Mouse (Mus musculus): Measurements from ENCODE around the gene Tnr.

Tnr gene

GRCm38 (mm10) chr1:159523578-159523977 lies at the start of gene Tnr:
TSS of gene Tnr (plus strand) at chr1:159523769.
- DNase-seq (ENCODE audit: low spot score), result peak; percentile 53

DNA sequence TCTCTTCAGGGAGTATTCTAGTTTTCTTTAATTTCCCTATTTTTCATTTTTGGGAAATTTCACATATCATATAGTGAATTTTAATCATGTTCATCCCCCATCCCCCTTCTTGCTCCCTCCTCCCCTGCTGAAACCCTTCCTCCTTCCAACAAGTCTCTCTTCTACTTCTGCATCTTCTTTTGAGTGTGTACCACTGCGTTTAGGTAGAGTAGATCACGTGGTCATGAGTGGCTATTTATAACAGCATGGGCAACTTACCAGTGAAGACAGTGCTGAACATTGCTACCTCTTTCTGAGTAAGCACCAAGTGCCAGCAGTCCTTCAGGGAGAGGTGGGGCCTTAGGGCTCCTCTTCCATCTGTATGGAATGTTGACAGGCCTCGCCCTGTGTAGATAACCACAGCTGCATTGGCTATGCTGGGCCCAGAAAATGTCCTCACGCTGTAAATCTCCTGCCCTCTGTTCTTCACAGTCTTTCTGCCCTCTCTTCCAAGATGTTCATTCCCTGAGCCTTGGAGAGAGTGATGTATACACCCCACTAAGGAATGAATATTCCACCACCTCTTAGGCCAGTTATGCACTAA lies 33.6 kb upstream of the Tnr start:
- DNase-seq (ENCODE audit: low spot score), result no peak

DNA sequence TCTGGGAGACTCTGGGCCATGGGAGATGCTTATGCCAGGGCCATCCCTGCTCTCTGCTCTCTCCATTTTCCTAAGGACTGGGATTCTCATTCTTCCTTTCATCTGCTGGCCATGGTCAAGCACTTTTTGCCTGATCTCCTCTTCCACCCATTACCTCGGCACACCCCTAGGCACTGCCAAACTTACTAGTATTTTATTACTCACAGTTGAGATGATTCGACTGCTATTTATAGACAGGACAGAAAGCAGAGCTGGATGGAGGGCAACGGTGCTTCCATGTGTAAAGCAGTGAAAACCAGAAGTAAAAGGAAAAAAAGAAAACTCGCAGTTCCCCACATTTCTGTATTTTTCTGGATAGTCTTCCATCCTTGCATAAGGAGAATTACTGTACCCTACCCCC lies 31.0 kb upstream of the Tnr start:
- no peak for DNase-seq (ENCODE audit: low spot score)

DNA sequence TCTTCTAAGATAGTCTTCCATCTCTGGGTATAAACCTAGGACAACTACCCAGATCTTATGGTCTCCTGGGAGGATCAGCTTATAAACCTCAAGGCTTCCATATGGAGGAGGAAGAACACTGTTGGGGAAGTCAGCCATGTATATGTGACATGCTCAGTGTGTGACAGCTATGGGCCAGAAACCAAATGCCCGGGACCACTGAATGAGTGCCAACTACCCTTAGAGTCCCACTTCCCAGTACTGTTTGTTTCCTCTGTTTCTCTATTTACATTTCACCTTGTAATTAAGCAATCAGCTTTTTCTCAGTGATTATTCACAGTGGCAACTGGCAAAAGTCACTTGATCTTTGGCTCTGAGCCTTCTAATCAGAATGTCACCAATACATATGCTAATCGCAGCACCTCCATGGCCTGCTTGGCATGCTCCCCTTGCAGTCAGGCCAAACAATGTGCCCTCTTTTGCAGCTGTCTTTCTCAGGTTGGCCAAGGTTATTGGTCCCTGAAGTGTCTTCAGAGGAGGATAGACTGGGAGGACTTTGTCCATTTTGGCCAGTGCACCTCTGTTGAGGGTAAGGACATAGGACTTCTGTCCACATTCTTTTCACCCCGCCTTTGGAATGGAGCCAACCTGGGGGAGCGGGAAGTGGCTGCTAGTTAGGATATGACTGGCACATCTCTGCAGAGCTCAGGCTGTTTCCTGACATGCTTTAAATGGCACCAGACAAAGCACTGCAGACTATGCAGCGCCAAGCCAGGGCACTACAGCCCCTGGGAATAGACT lies 29.7 kb upstream of the Tnr start:
- DNase-seq (ENCODE audit: low spot score), result peak; percentile 41

DNA sequence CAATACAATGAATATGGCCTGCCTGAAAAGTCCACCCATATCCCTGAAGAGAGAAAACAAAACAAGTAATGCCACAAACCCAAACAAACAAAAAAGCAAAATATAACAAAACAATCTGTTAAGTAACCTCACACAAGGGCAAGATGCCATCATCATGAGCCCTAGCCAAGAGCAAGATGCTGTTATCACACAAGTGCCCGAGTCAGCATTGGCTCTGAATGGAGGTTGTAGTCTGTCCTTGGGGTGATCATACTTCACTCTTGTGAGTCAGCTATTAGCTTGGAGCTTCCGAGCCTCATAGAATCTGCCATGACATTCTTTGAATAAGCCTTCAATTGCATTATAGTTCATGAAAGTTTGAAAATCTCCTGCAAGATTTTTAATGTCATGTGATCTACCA lies 25.3 kb upstream of the Tnr start:
- DNase-seq (ENCODE audit: low spot score), result no peak

DNA sequence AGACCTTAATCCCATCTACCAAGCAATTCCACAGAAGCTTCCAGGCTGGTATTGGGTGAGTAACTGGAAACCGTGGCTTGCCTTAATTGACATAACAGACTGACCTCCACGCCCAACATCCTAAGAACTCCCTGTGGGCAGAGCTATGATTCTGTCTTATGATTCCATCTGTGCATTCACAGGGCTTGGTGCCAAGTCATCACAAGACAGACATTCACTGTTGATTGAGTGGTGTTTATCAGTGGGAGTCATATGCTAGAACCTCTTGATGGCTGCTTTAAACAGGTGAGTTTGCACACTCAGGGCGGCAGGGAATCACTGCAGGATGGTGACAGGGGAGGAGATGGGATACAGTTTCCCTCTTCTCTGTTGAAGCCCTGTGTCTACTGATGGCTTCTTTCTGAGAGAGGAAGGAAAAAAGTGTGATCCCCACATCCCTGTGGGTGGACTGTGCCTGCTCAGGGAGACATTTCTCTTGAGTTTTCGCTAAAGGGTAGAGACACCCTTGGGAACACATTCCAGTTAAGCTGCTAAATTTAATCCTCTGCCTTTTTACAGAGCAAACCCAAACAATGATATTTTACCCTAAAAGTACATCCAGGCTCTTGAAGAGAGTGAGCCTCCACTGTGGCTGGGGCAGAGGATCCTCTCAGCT lies 23.6 kb upstream of the Tnr start:
- DNase-seq (ENCODE audit: low spot score), result no peak

DNA sequence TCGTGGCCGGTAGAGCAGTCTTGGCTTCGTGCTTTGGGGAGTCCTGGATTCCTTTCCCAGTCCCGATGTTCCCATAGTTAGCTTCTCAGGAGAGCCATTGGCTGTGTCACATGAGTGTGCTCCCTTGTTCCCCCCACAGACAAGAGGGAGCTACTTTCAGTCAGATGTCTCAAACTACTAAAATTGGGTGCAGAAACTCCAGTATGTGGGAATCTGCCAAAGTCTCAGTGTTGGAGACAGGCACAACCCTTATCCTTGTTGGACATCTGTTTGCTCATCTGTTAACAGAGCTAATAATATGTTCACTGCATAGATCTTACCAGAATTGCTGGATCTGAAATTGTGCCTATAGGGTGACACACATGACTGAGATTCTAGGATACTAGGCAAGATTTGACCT lies 21.7 kb upstream of the Tnr start:
- no peak for DNase-seq (ENCODE audit: low spot score)

DNA sequence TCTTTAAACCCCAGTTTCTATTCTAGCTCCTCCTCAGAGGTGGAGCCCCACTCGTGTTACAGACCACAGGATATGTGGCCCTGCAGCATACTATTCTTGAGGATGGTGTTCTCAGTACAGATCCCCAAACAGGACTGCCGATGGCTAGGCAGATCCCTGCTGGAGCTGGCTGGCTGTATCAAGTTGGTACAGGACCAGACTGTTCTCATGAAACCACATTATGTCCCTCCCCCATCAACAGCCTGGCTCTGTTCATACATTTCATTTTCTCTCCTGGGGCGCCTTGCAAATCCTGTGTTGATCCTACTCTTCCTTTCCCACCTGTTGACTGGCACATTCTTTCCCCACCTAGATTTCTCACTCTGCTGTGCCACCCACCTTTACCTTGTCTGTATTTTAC lies 12.9 kb upstream of the Tnr start:
- DNase-seq (ENCODE audit: low spot score), result no peak

GRCm38 (mm10) chr1:159517647-159518046 lies 5.9 kb upstream of the Tnr start:
- DNase-seq (ENCODE audit: low spot score), result no peak

- DNase-seq (ENCODE audit: low spot score), result no peak
Observed at GRCm38 (mm10) chr1:159519206-159519605, 4.4 kb upstream of the Tnr start.

GRCm38 (mm10) chr1:159523069-159523468 lies 500 bp upstream of the Tnr start:
- DNase-seq (ENCODE audit: low spot score), result no peak

DNA sequence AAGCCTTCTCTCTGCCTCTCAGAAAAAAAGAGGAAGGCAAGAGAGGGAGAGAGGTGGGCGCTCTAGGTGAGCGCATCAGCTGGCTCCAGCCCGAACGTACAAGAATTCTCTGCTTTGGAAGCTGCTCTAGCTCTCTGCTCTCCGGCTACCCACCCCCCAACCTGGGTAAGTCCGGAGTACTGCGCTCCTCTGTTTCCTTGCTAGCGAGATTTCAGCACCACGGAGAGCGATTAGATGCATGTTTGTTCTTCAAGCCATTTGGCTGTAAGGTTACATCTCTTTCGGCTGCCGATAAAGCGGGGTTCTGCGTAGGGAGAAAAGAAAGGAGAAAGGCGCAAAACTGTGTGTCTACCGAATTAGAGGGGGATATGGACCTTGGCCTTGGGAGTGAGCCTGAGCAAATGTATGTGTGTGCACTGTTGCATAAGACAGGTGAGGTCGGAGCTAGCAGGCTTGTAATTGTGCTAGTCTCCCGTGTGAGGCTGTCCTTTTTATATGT lies 531 bp downstream of the Tnr start:
- peak; percentile 89 for DNase-seq (ENCODE audit: low spot score)

DNA sequence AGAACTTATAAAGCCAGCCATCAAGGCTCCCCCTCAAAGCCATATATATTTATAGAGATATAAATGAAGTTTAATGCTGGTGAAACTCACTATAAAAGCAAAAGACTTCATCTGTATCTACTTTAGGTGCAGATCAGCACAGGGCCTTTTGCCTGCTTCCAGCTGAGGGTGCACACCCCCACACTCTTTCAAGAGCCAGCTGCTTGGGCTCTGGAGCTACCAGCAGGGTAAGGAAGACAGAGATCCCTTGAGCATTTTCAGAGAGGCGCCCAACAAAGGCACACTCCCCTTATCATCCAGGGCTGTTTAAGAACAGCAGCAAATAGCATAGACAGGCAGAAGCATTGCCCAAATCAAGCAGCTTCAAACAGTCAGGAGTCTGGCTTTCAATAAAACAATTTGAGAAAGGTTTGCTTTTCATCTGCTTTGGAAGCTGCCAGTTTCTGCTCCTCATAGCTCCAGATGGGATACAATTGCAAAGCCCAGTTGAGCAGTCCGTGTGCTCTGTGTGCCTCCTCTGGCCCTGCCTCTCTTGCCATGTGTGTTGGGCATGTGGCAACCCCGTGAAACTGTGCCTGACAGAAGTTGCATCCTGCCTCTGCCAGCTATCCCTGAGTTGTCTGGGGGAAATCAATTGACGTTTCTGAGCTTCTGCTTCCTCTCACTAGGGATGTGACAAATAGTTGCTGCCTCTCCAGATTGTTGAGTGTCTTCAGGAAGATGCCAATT lies 9.4 kb downstream of the Tnr start:
- DNase-seq (ENCODE audit: low spot score), result no peak

- DNase-seq (ENCODE audit: low spot score), result no peak
Observed at GRCm38 (mm10) chr1:159535582-159535981, 12.0 kb downstream of the Tnr start.

DNA sequence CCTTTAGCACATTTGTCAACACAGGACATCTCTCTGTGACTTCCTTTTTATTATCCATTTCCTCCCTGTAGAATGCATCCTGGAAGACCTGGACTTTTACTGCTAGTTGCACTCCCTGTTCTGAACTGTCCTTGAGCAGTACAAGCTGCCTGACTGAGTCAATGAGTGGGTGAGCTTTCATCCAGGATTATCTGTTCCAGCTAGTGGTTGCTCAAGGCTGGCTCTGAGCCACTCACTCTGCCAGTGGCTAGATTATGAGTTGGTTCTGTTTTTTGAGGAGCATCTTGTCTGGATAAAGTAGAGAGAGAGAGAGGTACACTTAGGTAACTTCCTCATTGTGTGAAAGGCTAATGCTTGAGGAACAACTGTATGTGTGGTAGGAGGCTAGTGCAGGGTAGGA lies 14.0 kb downstream of the Tnr start:
- DNase-seq (ENCODE audit: low spot score), result no peak

- DNase-seq (ENCODE audit: low spot score), result no peak
Observed at GRCm38 (mm10) chr1:159538076-159538475, 14.5 kb downstream of the Tnr start.

DNA sequence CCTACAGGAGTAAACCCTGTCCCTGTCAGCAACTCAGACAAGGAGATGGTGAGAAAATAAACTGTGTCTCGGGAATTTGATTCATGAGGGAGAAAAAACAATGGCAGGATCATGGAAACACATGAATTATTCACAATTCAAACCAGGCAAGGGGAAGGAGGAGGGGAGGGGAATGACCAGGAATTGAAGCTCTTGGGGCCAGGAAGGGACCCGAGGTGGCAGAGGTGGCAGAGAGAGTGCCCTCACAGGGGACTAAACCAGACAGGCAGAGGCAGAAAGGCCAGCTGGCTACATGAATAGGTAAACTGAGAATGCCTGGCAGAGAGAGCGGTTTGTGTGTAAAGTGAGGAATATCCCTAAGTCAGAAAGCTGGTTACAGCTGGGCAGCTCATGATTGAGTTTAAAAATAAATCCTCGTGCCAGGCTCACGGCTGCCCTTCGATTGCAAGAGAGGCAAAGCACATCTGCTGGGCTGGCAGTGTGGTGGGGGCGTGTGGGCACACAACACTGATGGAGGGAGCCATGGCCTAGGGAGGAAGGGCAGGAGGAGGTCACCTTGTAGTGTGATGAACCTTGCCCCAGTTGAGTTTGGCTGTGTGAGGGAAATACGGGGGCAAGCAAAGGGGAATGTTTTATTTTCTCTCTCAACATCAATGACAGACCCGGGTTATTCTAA lies 22.0 kb downstream of the Tnr start:
- DNase-seq (ENCODE audit: low spot score), result no peak

DNA sequence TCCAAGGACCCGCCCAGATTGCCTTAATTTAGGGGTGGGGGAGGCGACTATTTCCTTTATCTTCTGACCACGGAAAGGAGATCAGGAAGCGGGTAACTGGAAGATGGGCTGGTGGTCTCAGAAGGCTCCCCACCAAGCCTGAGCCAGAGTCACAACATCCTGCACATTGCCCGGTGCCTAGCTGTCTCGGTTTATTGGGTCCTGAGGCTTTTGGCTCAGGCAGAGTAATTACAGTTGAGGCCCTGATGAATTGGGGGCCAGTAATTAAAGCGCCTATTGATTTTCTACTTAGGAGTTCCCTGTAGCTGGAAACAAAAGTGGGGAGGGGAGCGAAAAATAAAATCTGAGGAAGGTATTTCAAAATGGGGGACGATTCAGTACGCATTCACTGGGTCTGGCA lies 27.5 kb downstream of the Tnr start:
- DNase-seq (ENCODE audit: low spot score), result no peak

GRCm38 (mm10) chr1:159551591-159552442 lies 28.2 kb downstream of the Tnr start:
- no peak for DNase-seq (ENCODE audit: low spot score)

DNA sequence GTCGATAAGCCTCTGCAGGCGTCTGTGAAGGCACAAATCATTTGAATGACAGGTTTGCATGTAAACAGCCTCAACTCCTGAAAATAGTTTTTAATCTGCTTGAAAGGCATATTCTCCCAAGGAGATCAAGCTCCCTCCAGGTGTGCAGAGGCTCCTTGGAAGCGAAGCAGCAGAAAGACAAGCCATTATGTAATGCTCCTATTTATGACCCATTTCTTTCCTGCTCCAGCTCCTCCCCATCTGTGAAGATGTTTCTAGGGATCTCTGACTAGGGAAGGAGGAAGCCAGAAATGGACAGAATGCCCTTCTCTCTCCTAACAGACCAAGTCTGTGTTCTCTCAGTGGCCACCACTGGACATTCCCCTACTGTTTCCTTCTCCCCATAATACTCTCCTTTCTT lies 38.0 kb downstream of the Tnr start:
- no peak for DNase-seq (ENCODE audit: low spot score)

GRCm38 (mm10) chr1:159565129-159565528 lies 41.6 kb downstream of the Tnr start:
- DNase-seq (ENCODE audit: low spot score), result no peak

Data from testis, postnatal 10 days (tissue).